Mouse (Mus musculus) skeletal muscle tissue, adult 2 months (tissue): ENCODE results near the gene 2010111I01Rik.

Experiments used
- DNase-seq: peaks from one replicate; pipeline ENCODE4 v3.0.0-alpha.2; 2012; ENCODE audit warnings: low read depth, low spot score

The 2010111I01Rik gene

DNA sequence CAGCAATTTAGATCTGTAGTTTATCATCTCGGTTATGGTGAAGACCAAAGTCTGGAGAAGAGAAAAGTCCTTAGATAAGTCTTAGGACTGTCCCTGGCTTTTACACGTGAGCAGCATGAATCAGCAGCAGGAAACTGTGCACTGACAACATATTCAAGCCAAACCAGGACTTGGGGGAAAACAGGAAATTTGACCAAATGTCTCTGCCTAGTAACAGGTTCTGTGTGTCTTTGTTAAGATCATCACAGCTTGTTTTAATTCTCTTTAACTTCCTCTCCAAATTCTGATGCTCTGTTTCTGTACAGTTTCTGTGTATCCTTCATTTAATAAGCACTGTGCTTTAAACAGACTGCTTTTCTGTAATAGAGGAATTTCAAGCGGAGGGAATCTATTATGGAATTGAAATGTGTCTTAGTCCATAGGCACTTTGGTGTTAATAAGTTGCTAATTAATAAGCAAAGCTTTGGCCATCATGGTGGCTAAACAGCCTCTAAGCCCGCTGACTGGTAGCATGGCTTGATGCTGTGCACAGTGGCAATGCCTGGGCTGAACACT lies 147.4 kb downstream of the 2010111I01Rik start:
- peak; percentile 58 for DNase-seq

DNA sequence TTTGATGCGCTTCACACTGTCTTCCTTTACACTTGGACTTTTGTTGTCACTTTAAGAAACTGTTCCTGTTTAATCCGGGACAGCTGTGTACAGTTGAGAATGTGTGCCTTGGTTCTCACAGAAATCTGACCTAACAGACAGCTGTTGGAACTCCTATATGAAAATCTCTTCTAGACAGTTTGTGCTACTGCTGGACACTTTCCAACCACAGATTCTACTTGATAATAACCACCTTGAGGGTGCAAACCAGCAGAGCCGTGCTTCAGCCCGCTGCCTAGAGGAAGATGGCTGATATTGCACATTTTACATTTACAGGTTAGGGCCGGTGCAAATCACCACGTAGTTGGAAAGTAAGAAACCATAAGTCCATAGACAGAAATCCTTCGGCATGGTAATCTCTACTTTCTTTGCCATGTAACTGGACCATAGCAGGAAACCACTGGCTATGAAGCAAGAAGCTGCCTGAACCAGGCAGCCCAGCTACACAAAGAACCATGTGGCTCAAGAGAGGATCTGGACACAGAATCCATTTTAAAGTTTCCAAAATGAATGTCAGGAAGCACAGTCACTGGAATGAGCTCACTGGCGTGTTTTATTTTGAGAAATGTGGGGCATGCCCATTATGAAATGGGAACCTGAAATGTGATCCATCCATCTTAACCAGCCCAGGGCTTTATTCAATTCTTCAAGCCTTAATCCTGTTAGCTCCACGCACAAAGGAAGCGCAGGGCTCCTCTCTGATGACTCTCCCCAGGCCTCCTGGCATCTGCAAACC lies 148.1 kb downstream of the 2010111I01Rik start:
- DNase-seq, result no peak

GRCm38 (mm10) chr13:63113881-63114301 lies 149.2 kb downstream of the 2010111I01Rik start:
- DNase-seq, result no peak

GRCm38 (mm10) chr13:63115187-63115784 lies 150.6 kb downstream of the 2010111I01Rik start:
- DNase-seq, result no peak

GRCm38 (mm10) chr13:63117495-63118184 lies 152.9 kb downstream of the 2010111I01Rik start:
- no peak for DNase-seq

GRCm38 (mm10) chr13:63118682-63119081 lies 154.0 kb downstream of the 2010111I01Rik start:
- no peak for DNase-seq

- no peak for DNase-seq
These were observed 155.6 kb downstream of the 2010111I01Rik start for GRCm38 (mm10) chr13:63120296-63120695.

GRCm38 (mm10) chr13:63121747-63122146 lies 157.1 kb downstream of the 2010111I01Rik start:
- DNase-seq, result no peak

DNA sequence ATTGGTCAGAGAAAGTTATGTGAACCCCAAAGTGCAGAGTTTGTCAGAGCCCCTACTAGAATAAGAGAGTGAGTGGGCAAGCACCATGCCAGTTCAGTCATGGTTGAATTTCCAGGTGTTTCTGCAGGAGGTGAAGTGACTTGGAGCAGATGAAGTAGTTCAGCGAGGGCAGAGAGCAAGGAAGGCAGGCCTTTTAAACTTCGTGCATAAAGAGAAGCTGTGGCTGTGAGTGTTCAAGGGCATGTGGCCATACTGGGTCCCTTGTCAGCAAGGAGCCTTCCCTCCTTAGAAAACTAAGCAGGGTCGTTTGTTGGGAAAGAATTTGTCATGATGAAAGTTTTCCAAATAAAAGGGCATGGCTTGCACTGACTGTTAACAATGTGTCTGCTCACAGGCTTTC lies 161.5 kb downstream of the 2010111I01Rik start:
- no peak for DNase-seq

DNA sequence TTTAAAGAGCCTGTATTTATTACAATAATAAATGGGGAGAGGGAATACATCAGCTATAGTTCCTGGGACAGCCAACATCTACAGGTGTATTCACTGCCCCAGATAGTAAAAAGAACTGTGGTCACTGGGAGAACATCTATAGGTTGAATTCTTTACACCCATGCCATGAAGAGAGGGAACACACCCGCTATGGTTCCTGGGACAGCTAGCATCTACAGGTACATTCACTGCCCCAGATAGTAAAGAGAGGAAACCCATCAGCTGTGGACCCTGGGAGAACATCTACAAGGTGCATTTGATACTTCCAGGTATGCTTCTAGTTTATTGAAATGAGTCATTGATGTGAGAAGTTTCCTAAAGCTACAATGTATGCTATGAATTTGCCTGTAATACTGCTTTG lies 162.8 kb downstream of the 2010111I01Rik start:
- DNase-seq, result no peak

DNA sequence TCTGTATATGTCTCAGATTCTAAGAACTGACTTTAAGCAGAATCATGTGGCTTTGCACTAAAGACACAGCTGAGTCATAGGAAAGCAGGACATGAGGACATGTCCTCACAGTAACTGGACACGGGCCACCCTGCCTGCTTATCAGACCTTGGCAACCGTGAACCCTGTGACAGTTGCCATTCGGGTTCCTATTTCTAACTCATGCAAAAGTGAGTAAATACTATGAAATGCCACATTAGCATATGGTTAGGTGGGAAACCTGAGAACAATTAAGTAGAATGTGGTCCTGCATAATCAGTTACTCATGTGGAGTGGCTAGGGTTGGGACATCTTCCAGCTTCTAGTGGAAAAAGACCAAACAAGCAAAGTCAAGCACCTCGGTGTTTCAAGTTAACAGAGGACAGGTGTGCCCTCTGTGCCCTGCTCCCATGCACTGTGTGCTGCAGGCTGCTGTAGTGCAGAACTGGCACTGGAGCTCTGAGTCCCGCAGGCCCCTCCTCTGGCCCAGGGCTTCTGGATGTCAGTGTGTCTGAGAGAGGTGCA lies 170.3 kb downstream of the 2010111I01Rik start:
- DNase-seq, result no peak

GRCm38 (mm10) chr13:63135994-63136393 lies 171.3 kb downstream of the 2010111I01Rik start:
- no peak for DNase-seq

GRCm38 (mm10) chr13:63136775-63137174 lies 172.1 kb downstream of the 2010111I01Rik start:
- DNase-seq, result no peak

DNA sequence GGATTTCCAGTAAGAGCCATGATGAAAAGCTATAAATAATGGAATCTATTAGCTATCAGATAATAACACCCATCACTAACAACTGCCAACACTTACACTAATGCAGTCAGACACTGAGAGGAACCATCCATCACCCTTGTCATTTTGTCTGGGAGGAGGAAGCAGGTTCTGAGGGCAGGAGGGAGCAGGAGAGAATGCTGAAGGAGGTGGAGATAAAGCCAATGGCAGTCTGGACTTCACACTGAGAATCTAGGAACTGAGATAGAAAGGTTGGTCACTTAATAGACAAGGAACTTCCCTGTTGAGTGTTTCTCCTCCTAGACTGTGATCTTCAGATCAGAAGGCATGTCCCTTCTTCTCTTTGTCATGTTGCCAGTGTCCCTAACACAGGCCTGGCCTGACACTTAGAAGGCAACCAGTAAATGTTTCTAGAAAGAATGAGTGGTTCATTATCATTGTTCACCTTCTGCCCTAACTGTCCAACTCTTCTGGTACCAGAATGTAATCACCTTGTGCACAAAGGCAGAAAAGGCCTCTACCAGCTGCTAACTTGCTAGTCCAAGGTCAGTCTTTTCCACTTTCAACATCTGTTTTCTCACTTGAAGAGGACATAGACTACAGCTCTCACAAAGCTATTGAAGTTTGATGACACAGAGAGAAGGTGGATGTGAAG lies 173.8 kb downstream of the 2010111I01Rik start:
- no peak for DNase-seq

DNA sequence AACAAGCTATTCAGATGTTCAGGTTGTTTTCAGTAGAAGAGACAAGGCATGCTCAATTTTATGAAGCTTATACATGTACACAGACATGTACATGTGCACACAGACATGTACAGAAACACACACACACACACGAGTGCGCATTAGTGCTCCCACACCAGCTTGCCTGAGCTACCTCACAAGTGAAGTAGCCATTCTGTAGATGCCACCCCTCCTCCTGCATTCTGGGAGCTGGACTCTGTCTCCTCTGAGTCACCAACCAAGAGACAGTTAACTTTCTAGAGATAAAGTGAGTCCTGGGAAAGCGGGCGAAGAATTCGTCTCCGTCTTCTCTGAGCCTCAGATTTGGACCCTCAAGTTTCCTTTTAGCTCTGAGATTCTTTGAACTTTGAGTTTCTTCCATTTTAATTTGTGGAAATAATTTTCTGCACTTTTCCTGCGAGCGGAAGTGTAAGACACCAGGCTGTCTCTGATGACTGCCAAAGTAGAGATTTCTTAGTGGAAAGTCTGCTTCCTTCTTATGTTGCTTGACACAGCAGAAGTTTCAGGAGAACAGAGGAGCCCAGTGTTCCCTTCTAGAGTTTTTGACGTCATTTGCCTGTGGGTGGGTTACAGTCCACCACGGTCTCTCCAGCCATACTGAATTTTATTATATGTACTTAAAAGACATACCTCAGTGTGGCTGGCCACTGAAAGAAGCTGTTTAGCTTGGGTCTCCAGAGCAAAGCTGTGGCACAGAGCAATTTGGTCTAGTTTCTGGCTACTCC lies 175.0 kb downstream of the 2010111I01Rik start:
- DNase-seq, result no peak

DNA sequence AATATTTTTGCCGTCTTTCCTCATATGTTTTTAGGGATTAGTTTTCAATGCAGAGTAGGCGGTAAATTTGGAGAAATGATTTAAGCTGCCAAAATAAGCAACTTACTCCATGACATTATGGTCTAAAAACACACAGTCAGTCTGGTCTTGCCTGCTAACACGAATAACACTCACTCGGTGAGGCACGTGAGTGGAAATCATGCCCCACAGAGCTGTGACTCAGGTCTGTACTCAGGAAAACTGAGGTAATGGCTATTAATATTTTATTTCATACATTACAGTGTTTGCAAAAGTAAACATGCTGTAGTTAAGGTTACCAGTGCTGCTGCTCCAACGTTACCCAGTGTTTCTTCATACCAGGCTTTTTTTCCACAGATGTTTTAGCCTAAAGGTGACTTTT lies 176.1 kb downstream of the 2010111I01Rik start:
- DNase-seq, result peak; percentile 77

DNA sequence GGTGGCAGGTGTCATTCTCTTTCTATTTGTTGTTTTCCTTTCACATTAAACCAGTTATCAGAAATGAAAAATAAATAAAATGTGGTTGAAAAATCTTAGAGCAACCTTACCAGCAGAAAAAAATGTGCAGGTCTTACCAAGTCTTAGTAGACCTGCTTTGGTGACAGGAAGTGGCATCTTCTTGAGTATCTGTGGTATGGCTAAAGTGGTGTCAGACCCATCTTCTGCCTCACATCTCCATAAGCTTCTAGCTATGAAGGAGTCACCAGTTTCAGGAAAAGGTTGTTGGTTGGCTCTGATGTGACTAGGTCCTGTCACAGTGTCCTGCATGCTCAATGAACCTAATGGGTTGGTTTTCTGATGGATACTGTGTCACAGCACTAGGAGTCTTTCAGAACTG lies 176.6 kb downstream of the 2010111I01Rik start:
- no peak for DNase-seq

DNA sequence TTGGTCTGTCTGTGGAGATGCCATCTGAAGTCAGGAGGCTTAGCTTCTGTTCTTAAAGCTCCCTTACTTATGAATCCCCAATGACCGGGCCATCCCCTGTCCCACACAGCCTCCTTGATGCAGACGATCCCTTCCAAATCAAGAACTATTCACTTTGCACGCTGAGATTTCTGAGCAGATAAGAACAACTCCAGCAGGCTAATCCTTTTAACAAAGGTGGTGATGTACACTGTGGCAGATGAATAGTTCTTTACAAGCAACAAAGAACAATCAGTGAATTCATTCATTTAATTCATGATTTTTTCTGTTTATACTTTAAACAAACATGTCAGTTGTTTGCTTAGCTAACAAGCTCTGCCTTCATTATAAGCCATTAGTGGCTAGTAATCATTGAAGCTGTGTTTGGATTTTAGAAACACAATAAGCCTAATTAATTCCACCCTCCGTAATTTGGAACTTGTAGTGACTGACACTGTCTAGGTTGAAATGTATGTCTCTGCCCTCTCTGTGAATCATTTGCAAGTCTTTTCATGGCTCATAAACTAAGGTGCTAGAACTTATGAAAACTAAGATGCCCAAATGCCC lies 182.0 kb downstream of the 2010111I01Rik start:
- no peak for DNase-seq

DNA sequence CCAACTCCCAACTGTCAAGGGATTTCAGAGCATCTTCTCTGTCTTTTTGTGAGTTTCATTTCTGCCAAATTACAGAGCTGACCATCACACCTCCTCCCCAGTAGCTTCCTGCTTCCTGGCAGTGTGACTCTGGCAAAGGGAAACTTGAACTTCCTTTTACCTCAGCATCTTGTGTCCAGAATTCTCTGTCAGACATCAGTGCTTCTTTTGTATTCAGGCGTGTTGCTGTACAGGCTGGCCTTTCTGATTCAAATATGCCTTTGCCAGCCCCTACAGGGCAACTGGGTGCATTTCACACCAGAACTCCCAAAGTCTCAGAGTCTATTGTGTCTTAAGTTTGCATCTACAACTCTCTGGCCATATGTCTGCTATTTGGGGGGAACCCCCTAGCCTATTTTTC lies 183.5 kb downstream of the 2010111I01Rik start:
- no peak for DNase-seq

DNA sequence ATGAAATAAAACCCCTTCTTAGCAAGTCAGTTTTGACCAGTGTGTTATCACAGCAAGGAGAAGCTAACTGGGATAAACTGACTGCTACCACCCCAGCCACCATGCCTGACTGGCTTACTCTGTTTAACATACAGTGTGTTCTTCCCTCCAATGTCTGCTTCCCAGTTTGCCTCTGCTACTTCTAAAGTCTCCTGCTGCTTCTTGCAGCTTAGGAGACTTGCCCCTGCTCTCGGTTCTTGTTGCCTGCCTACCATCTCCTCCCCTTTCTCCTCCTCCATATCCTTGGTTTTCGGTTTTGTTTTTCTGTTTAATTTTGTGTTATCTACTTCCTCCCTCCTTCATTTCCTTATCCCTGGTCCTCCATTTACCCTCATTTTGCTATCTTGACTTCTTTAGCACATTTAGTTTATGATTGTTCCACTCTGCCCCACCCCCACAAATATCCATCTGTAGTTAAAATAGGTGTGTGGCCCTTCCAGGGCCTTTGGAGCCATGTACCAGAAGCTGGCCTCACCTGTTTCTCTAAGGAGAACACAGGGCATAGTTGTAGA lies 185.9 kb downstream of the 2010111I01Rik start:
- no peak for DNase-seq
